Mouse (Mus musculus): ENCODE data around the gene Cdca3. TPM values are rescaled to one million over a fixed set of nuclear protein-coding genes. Genes with fewer than 3 reads are reported as not detected.

The Cdca3 gene
- polyA plus RNA-seq, 1 experiment from 2014 or later, result 166 TPM

GRCm38 (mm10) chr6:124860511-124860910, 31.2 kb downstream of the Cdca3 start:
- peaks cover 5% of the 10 kb centered on the region; the same call in 1 of the 2 replicates for H3K27me3 ChIP-seq
- H3K9me3 ChIP-seq, result no peaks in the 10 kb centered on the region
- H3K9ac ChIP-seq, result no peak overlapping the region
- no peaks in the 10 kb centered on the region for H3K36me3 ChIP-seq
- WGBS, result 88% methylated on average over 9 of the region's 9 CpGs
- H3K27ac ChIP-seq, result peak overlapping the region; percentile 37; the same call in 1 of the 2 replicates
- H3K4me2 ChIP-seq (replicated peaks), result no peak overlapping the region
- no peak overlapping the region for H3K4me3 ChIP-seq
- ATAC-seq (ENCODE audit: insufficient number of reproducible peaks, insufficient read depth, low FRiP score, low TSS enrichment), result no peak
- peaks cover 46% of the 10 kb centered on the region for H3K4me1 ChIP-seq

GRCm38 (mm10) chr6:124861266-124861665, 31.9 kb downstream of the Cdca3 start:
- Histone ChIP-seq H3K27me3 (peaks cover 9% of the 10 kb centered on the region; the same call in 1 of the 2 replicates), H3K9ac (no peak overlapping the region), H3K36me3 (no peaks in the 10 kb centered on the region), H3K4me2 (replicated peaks) (no peak overlapping the region), H3K9me3 (no peaks in the 10 kb centered on the region), H3K27ac (no peak overlapping the region), H3K4me3 (no peak overlapping the region), H3K4me1 (peaks cover 43% of the 10 kb centered on the region)
- ATAC-seq (ENCODE audit: insufficient number of reproducible peaks, insufficient read depth, low FRiP score, low TSS enrichment), result no peak
- 79% methylated on average over 19 of the region's 19 CpGs for WGBS

- Histone ChIP-seq H3K4me3 (no peak overlapping the region), H3K9me3 (no peaks in the 10 kb centered on the region), H3K4me2 (replicated peaks) (no peak overlapping the region), H3K27ac (no peak overlapping the region), H3K27me3 (peaks cover 12% of the 10 kb centered on the region; the same call in 1 of the 2 replicates), H3K4me1 (peaks cover 42% of the 10 kb centered on the region), H3K9ac (no peak overlapping the region), H3K36me3 (no peaks in the 10 kb centered on the region)
- WGBS, result 39% methylated on average over 3 of the region's 3 CpGs
- ATAC-seq (ENCODE audit: insufficient number of reproducible peaks, insufficient read depth, low FRiP score, low TSS enrichment), result no peak
These were observed 32.5 kb downstream of the Cdca3 start for GRCm38 (mm10) chr6:124861802-124862201.

GRCm38 (mm10) chr6:124862406-124863124, 33.2 kb downstream of the Cdca3 start:
- Histone ChIP-seq H3K9me3 (no peaks in the 10 kb centered on the region), H3K36me3 (no peaks in the 10 kb centered on the region)

GRCm38 (mm10) chr6:124863125-124863657, 33.8 kb downstream of the Cdca3 start:
- H3K9ac ChIP-seq, result peak overlapping the region; percentile 72
- ATAC-seq (ENCODE audit: insufficient number of reproducible peaks, insufficient read depth, low FRiP score, low TSS enrichment), result 0 out of 2 replicates have a peak, but pooled peaks have one; percentile 2
- 0 out of 2 replicates have a peak overlapping the region, but pooled peaks have one; percentile 69 for H3K27ac ChIP-seq
- peak overlapping the region; percentile 84 for H3K4me2 ChIP-seq (replicated peaks)
- no peaks in the 10 kb centered on the region for H3K36me3 ChIP-seq
- peaks cover 40% of the 10 kb centered on the region for H3K4me1 ChIP-seq
- WGBS, result under 1% methylated on average over 8 of the region's 16 CpGs
- H3K27me3 ChIP-seq, result peaks cover 12% of the 10 kb centered on the region; the same call in 1 of the 2 replicates
- H3K4me3 ChIP-seq, result peak overlapping the region; percentile 55
- H3K9me3 ChIP-seq, result no peaks in the 10 kb centered on the region

More at GRCm38 (mm10) chr6:124862406-124863124, 33.2 kb downstream of the Cdca3 start:
- Histone ChIP-seq H3K27ac (no peak overlapping the region), H3K4me3 (peak overlapping the region; percentile 55), H3K27me3 (peaks cover 12% of the 10 kb centered on the region; the same call in 1 of the 2 replicates), H3K9ac (peak overlapping the region; percentile 72; the same call in 1 of the 2 replicates), H3K4me2 (replicated peaks) (peak overlapping the region; percentile 84), H3K4me1 (peaks cover 42% of the 10 kb centered on the region)
- no peak for ATAC-seq (ENCODE audit: insufficient number of reproducible peaks, insufficient read depth, low FRiP score, low TSS enrichment)
- WGBS, result 12% methylated on average over 8 of the region's 8 CpGs

GRCm38 (mm10) chr6:124863658-124864298, 34.4 kb downstream of the Cdca3 start, which contains the start of gene Gpr162:
Gpr162 (minus strand) TSS chr6:124863983.
- Histone ChIP-seq H3K36me3 (no peaks in the 10 kb centered on the region), H3K9me3 (no peaks in the 10 kb centered on the region), H3K9ac (peak within 1 kb of the TSS; percentile 72), H3K4me1 (peaks cover 35% of the 10 kb centered on the region), H3K4me3 (peak within 1 kb of the TSS; percentile 55), H3K27ac (peak within 1 kb of the TSS; percentile 69), H3K4me2 (replicated peaks) (peak within 1 kb of the TSS; percentile 84), H3K27me3 (peaks cover 12% of the 10 kb centered on the region; the same call in 1 of the 2 replicates)
- ATAC-seq (ENCODE audit: insufficient number of reproducible peaks, insufficient read depth, low FRiP score, low TSS enrichment), result peak; percentile 13; the same call in 1 of the 2 replicates
- WGBS, result 1% methylated on average over 33 of the region's 43 CpGs

GRCm38 (mm10) chr6:124865766-124866362, 36.5 kb downstream of the Cdca3 start:
- Histone ChIP-seq H3K36me3 (no peaks in the 10 kb centered on the region), H3K9ac (0 out of 2 replicates have a peak overlapping the region, but pooled peaks have one; percentile 12), H3K4me2 (replicated peaks) (no peak overlapping the region), H3K27me3 (peaks cover 12% of the 10 kb centered on the region; the same call in 1 of the 2 replicates), H3K27ac (no peak overlapping the region), H3K9me3 (no peaks in the 10 kb centered on the region), H3K4me1 (peaks cover 27% of the 10 kb centered on the region), H3K4me3 (no peak overlapping the region)
- WGBS, result 47% methylated on average over 18 of the region's 18 CpGs
- ATAC-seq (ENCODE audit: insufficient number of reproducible peaks, insufficient read depth, low FRiP score, low TSS enrichment), result no peak

DNA sequence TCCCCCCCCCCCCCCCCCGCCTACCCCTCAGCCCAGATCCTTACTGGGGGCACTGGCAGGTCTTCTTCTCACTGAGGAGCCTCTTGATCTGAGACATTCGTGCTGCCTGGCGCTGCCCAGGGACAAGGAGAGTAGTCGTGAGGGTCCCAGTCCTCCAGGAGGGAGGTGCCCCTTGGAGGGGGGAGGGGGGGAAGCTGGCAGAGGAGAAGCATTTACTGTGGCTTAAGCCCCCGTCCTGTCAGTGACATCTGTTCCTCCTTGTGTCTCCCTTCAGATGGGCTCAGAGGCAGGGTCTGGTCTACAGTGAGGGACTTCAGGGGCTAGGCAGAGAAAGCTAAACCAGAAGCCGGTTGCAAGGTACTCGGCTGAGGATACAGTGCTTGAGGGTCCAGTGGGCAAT, 37.2 kb downstream of the Cdca3 start:
- no peak for ATAC-seq (ENCODE audit: insufficient number of reproducible peaks, insufficient read depth, low FRiP score, low TSS enrichment)
- no peaks in the 10 kb centered on the region for H3K36me3 ChIP-seq
- no peak overlapping the region for H3K9ac ChIP-seq
- no peak overlapping the region for H3K4me3 ChIP-seq
- peaks cover 12% of the 10 kb centered on the region; the same call in 1 of the 2 replicates for H3K27me3 ChIP-seq
- no peak overlapping the region for H3K27ac ChIP-seq
- H3K4me2 ChIP-seq (replicated peaks), result no peak overlapping the region
- peaks cover 26% of the 10 kb centered on the region for H3K4me1 ChIP-seq
- H3K9me3 ChIP-seq, result no peaks in the 10 kb centered on the region
- 47% methylated on average over 6 of the region's 7 CpGs for WGBS

DNA sequence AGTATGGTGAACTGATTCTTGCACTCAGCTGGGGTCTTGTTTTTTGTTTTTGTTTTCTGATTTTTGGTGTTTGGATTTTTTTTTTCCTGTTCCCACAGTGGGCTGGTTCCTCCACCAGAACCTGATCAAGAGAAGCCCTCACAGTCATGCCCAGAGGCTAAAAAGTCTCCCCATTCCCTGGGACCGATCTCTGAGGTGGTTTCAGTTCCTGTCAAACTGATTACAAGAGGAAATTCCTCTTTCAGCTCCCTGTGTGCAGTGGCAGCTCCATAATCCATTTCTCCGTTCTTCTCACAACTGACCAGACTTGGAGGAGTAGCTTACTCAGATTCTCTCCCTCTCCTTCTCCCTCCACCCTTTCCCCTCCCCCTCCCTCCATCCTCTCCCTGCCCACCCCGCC, 45.0 kb downstream of the Cdca3 start:
- H3K36me3 ChIP-seq, result no peaks in the 10 kb centered on the region
- no peak overlapping the region for H3K4me2 ChIP-seq (replicated peaks)
- no peak overlapping the region for H3K9ac ChIP-seq
- no peaks in the 10 kb centered on the region for H3K9me3 ChIP-seq
- WGBS, result 40% methylated on average over 2 of the region's 3 CpGs
- no peak overlapping the region for H3K4me3 ChIP-seq
- ATAC-seq (ENCODE audit: insufficient number of reproducible peaks, insufficient read depth, low FRiP score, low TSS enrichment), result no peak
- H3K27ac ChIP-seq, result no peak overlapping the region
- H3K27me3 ChIP-seq, result no peaks in the 10 kb centered on the region
- no peaks in the 10 kb centered on the region for H3K4me1 ChIP-seq

GRCm38 (mm10) chr6:124879390-124879789, 50.0 kb downstream of the Cdca3 start:
- ATAC-seq (ENCODE audit: insufficient number of reproducible peaks, insufficient read depth, low FRiP score, low TSS enrichment), result no peak
- no peak overlapping the region for H3K4me3 ChIP-seq
- H3K4me2 ChIP-seq (replicated peaks), result no peak overlapping the region
- WGBS, result 47% methylated on average over 6 of the region's 6 CpGs
- no peaks in the 10 kb centered on the region for H3K4me1 ChIP-seq
- H3K9ac ChIP-seq, result no peak overlapping the region
- H3K36me3 ChIP-seq, result no peaks in the 10 kb centered on the region
- no peaks in the 10 kb centered on the region for H3K27me3 ChIP-seq
- no peak overlapping the region for H3K27ac ChIP-seq
- H3K9me3 ChIP-seq, result no peaks in the 10 kb centered on the region

DNA sequence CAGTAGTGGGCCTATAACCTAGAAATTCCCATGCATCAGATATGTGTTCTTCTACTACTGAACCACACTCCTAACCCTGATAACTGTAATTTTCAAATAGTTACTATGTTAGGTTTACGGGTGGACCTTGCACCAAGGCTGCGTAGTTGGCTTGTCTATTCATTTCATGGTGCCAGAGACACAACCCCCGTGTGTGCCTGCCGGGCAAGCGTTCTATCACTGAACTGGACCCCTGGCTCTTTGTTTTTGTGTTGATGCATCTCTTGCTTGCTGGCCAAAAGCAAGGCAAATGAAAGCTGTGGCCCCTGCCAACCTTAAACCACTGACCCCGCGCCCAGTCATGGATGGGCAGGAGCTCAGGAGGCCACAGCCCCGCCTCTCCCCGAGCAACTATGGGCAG, 52.5 kb downstream of the Cdca3 start:
- Histone ChIP-seq H3K27ac (no peak overlapping the region), H3K4me2 (replicated peaks) (no peak overlapping the region), H3K9me3 (no peaks in the 10 kb centered on the region), H3K27me3 (no peaks in the 10 kb centered on the region), H3K4me3 (no peak overlapping the region), H3K9ac (no peak overlapping the region), H3K36me3 (no peaks in the 10 kb centered on the region), H3K4me1 (no peaks in the 10 kb centered on the region)
- 90% methylated on average over 9 of the region's 9 CpGs for WGBS
- ATAC-seq (ENCODE audit: insufficient number of reproducible peaks, insufficient read depth, low FRiP score, low TSS enrichment), result no peak

All from embryonic facial prominence, embryonic 12.5 days (tissue).